Mouse (Mus musculus): ENCODE data around the gene Arhgef25.
"Not testable (repeated sequence)": the region's sequence is repeated elsewhere in the genome, so short reads cannot be mapped to it uniquely, and the experiment has no call there.

Gene Arhgef25

GRCm38 (mm10) chr10:127166404-127166715 lies 23.5 kb downstream of the Arhgef25 start:
- DNase-seq (ENCODE audit: low spot score in 2 of 2): no peak

GRCm38 (mm10) chr10:127165654-127166403 lies 24.1 kb downstream of the Arhgef25 start:
- peak in 1 of 2 experiments; percentile 45 for DNase-seq (ENCODE audit: low spot score in 2 of 2)

GRCm38 (mm10) chr10:127165354-127165653 lies 24.6 kb downstream of the Arhgef25 start:
- DNase-seq (ENCODE audit: low spot score in 2 of 2): no peak

- peak in 1 of 2 experiments; percentile 80 for DNase-seq (ENCODE audit: low spot score in 2 of 2)
Observed at GRCm38 (mm10) chr10:127164631-127165353, 25.1 kb downstream of the Arhgef25 start, which contains the start of gene B4galnt1. Gene B4galnt1 (plus strand): TSS chr10:127165225.

GRCm38 (mm10) chr10:127164190-127164589 lies 25.7 kb downstream of the Arhgef25 start:
- no peak for DNase-seq (ENCODE audit: low spot score in 2 of 2)

- DNase-seq (ENCODE audit: low spot score in 2 of 2): not testable (repeated sequence)
Observed at GRCm38 (mm10) chr10:127162771-127163261, 27.1 kb downstream of the Arhgef25 start.

- no peak for DNase-seq (ENCODE audit: low spot score in 2 of 2)
Observed at GRCm38 (mm10) chr10:127160728-127161127, 29.2 kb downstream of the Arhgef25 start.

- no peak for DNase-seq (ENCODE audit: low spot score in 2 of 2)
Observed at GRCm38 (mm10) chr10:127160081-127160480, 29.8 kb downstream of the Arhgef25 start.

- DNase-seq (ENCODE audit: low spot score in 2 of 2): no peak
Observed at GRCm38 (mm10) chr10:127158471-127158870, 31.4 kb downstream of the Arhgef25 start.

GRCm38 (mm10) chr10:127156511-127156910 lies 33.4 kb downstream of the Arhgef25 start:
- no peak for DNase-seq (ENCODE audit: low spot score in 2 of 2)

- DNase-seq (ENCODE audit: low spot score in 2 of 2): no peak
Observed at GRCm38 (mm10) chr10:127156089-127156488, 33.8 kb downstream of the Arhgef25 start.

- no peak for DNase-seq (ENCODE audit: low spot score in 2 of 2)
Observed at GRCm38 (mm10) chr10:127154652-127155051, 35.2 kb downstream of the Arhgef25 start.

- no peak for DNase-seq (ENCODE audit: low spot score in 2 of 2)
Observed at GRCm38 (mm10) chr10:127154241-127154640, 35.6 kb downstream of the Arhgef25 start.

- DNase-seq (ENCODE audit: low spot score in 2 of 2): no peak
Observed at GRCm38 (mm10) chr10:127153323-127153722, 36.6 kb downstream of the Arhgef25 start.

GRCm38 (mm10) chr10:127152556-127152955 lies 37.3 kb downstream of the Arhgef25 start:
- not testable (repeated sequence) for DNase-seq (ENCODE audit: low spot score in 2 of 2)

GRCm38 (mm10) chr10:127151233-127151632 lies 38.6 kb downstream of the Arhgef25 start:
- DNase-seq (ENCODE audit: low spot score in 2 of 2): not testable (repeated sequence)

GRCm38 (mm10) chr10:127150471-127150872 lies 39.4 kb downstream of the Arhgef25 start:
- DNase-seq (ENCODE audit: low spot score in 2 of 2): no peak

- DNase-seq (ENCODE audit: low spot score in 2 of 2): no peak
Observed at GRCm38 (mm10) chr10:127147135-127147534, 42.7 kb downstream of the Arhgef25 start.

- no peak for DNase-seq (ENCODE audit: low spot score in 2 of 2)
Observed at GRCm38 (mm10) chr10:127145303-127145702, 44.6 kb downstream of the Arhgef25 start.

- DNase-seq (ENCODE audit: low spot score in 2 of 2): no peak
Observed at GRCm38 (mm10) chr10:127144536-127144935, 45.3 kb downstream of the Arhgef25 start.

- DNase-seq (ENCODE audit: low spot score in 2 of 2): no peak
Observed at GRCm38 (mm10) chr10:127143228-127143627, 46.7 kb downstream of the Arhgef25 start.

GRCm38 (mm10) chr10:127141500-127141899 lies 48.4 kb downstream of the Arhgef25 start:
- DNase-seq (ENCODE audit: low spot score in 2 of 2): no peak

GRCm38 (mm10) chr10:127140971-127141370 lies 48.9 kb downstream of the Arhgef25 start:
- DNase-seq (ENCODE audit: low spot score in 2 of 2): no peak

All from frontal cortex, postnatal 10 days (tissue).